Comparison of ENCODE assay signal across 22 mouse cellular contexts in the genomic region with DNA sequence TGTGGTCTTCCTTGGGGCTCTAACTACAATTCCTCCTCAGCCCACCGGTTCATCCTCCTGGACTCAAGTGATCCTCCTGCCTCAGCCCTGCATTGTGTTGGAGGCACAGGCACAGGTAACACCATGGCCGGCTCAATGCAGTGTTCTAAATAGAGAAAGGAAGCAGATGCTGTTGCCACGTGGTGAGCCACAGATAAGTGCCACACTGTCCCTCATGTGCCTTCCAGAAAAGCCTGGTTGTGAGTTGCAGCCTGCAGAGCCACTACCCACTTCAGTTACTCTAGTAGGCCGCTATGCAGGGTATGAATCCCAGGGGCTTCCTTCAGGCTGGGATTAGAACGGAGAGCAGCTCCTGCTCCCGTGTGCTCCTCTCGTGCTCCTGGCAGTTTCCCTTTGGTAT. TPM values are rescaled to one million over a fixed set of nuclear protein-coding genes. Genes with fewer than 3 reads are reported as not detected.
DNase-seq lines count a peak whose midpoint lies in the region; ATAC-seq and TF ChIP-seq lines count a peak whose summit lies in the region.
"Had no signal": no experiment of that assay in that cellular context is flagged by ENCODE, and none has a peak within 500 bp of the region (broad histone marks: within the 10 kb centered on the region; RNA-seq: fewer than 3 reads in every experiment).

No protein-coding gene starts in this region.

- no peaks in the 10 kb centered on the region for H3K36me3 ChIP-seq in megakaryocyte, embryonic 14.5 days (replicated peaks; ENCODE audit: low read length)
- H3K36me3 ChIP-seq in CH12.LX (replicated peaks in 1 of 2; ENCODE audit: control insufficient read depth in 1 of 2, insufficient read depth in 1 of 2, low read length in 1 of 2): peaks cover 3 to 28% of the 10 kb centered on the region in 2 experiments
- H3K36me3 ChIP-seq in MEL (ENCODE audit: control insufficient read depth in 1 of 2, insufficient read depth in 2 of 2, low read length in 2 of 2): no peaks in the 10 kb centered on the region
- H3K36me3 ChIP-seq: G1E had no signal

- no peaks in the 10 kb centered on the region for H3K79me2 ChIP-seq in CH12.LX (replicated peaks; ENCODE audit: control insufficient read depth, extremely low read depth, insufficient read depth, poor library complexity, severe bottlenecking)
- H3K79me2 ChIP-seq in MEL (ENCODE audit: control insufficient read depth, insufficient read depth, low read length, poor library complexity): no peaks in the 10 kb centered on the region

- DNase-seq in CH12.LX (ENCODE audit: extremely low read depth): peak; percentile 56
- no peak for DNase-seq in MEL (ENCODE audit: low read depth, low spot score)
- no peak for DNase-seq in left cerebral cortex, postnatal 10 days (ENCODE audit: extremely low spot score in 1 of 2, low spot score in 2 of 2)
- no peak for DNase-seq in left cerebral cortex, postnatal 25 days (ENCODE audit: low spot score in 2 of 2)
- DNase-seq: adrenal gland, adult 2 months; adrenal gland, adult 8-10 months; adrenal gland, postnatal 10 days; adrenal gland, postnatal 14 days; adrenal gland, postnatal 25 days; adrenal gland, postnatal 36 days; B cell, adult 2 months; cerebellum, adult 11 months; cerebellum, adult 11-12 months; cerebellum, adult 18-20 months; cerebellum, adult 2 months; cerebellum, adult 8-10 months had no signal

- H3K9ac ChIP-seq in CH12.LX (ENCODE audit: insufficient read depth, low read depth): peak overlapping the region; percentile 21; the same call in 1 of the 2 replicates
- no peak overlapping the region for H3K9ac ChIP-seq in MEL (ENCODE audit: control insufficient read depth, low read depth, low read length, poor library complexity, severe bottlenecking)

- H3K27ac ChIP-seq in CH12.LX (ENCODE audit: insufficient read depth, low read depth): peak overlapping the region; percentile 7; the same call in 1 of the 2 replicates
- H3K27ac ChIP-seq in MEL (ENCODE audit: control insufficient read depth, low read depth, low read length): no peak overlapping the region

- dilution Hi-C loops in CH12.LX (cut with MboI; ENCODE audit: extremely low pct_ligation_motif_present, extremely low pct_unique_long_range_greater_than_20kb, low sequenced_read_pairs): no loop called here

- TF ChIP-seq RAD21 in CH12.LX (IDR thresholded peaks at IDR 0.05; ENCODE audit: low read depth, low read length) (no peak), MEL (IDR thresholded peaks at IDR 0.05; ENCODE audit: low read depth, low read length) (no peak)

- ATAC-seq in megakaryocyte, adult 5-6 weeks (ENCODE audit: poor library complexity, severe bottlenecking): no peak
- ATAC-seq: activated CD4-positive, CD25-positive, alpha-beta regulatory T cell, adult 4 months; CD4-positive, CD25-positive, alpha-beta regulatory T cell, adult 4 months; Patski had no signal

- peaks cover 6% of the 10 kb centered on the region for H3K27me3 ChIP-seq in megakaryocyte, embryonic 14.5 days (replicated peaks)
- no peaks in the 10 kb centered on the region for H3K27me3 ChIP-seq in CH12.LX (replicated peaks)
- peaks cover under 1 to 3% of the 10 kb centered on the region in 2 experiments; a peak in 3 of 4 replicates for H3K27me3 ChIP-seq in MEL (ENCODE audit: control insufficient read depth in 1 of 2, insufficient read depth in 2 of 2, low read length in 2 of 2)
- H3K27me3 ChIP-seq: Patski had no signal

- TF ChIP-seq CTCF in CH12.LX (conservative IDR thresholded peaks at IDR 0.05 in 1 of 2, IDR thresholded peaks at IDR 0.05 in 1 of 2; ENCODE audit: low read depth in 2 of 2, low read length in 2 of 2): no peak
- TF ChIP-seq CTCF in MEL (IDR thresholded peaks at IDR 0.05 in 2 of 3, conservative IDR thresholded peaks at IDR 0.05 in 1 of 3; ENCODE audit: control insufficient read depth in 1 of 3, insufficient read depth in 1 of 3, low read depth in 2 of 3, low read length in 3 of 3, poor library complexity in 1 of 3, severe bottlenecking in 1 of 3): no peak

- peak overlapping the region; percentile 40 for H3K4me3 ChIP-seq in megakaryocyte, embryonic 14.5 days (replicated peaks)
- H3K4me3 ChIP-seq in CH12.LX (replicated peaks in 1 of 3; ENCODE audit: low read depth in 2 of 3, low read length in 2 of 3, poor library complexity in 1 of 3) (peak overlapping the region; percentile 21 to 68 (median 53)), MEL (ENCODE audit: control insufficient read depth in 1 of 2, insufficient read depth in 1 of 2, low read depth in 2 of 2, low read length in 2 of 2) (no peak overlapping the region)

- peaks cover 24% of the 10 kb centered on the region for H3K4me1 ChIP-seq in megakaryocyte, embryonic 14.5 days
- H3K4me1 ChIP-seq in CH12.LX (ENCODE audit: control insufficient read depth in 1 of 2, insufficient read depth in 2 of 2) (peaks cover 4 to 38% of the 10 kb centered on the region in 2 experiments; a peak in 2 of 4 replicates), MEL (ENCODE audit: control insufficient read depth in 1 of 2, insufficient read depth in 2 of 2, low read length in 2 of 2) (peaks cover 0 to 7% of the 10 kb centered on the region in 2 experiments; a peak in 1 of 4 replicates)

- TF ChIP-seq EP300 in CH12.LX (IDR thresholded peaks at IDR 0.05; ENCODE audit: low read length) (no peak), MEL (IDR thresholded peaks at IDR 0.05; ENCODE audit: low read depth in 1 of 2, low read length in 2 of 2) (no peak)

- peak overlapping the region; percentile 62 for H3K4me2 ChIP-seq in CH12.LX (ENCODE audit: insufficient read depth, low read depth, poor library complexity, severe bottlenecking)

- peak; percentile 35; the same call in 1 of the 2 replicates for TF ChIP-seq POLR2A in CH12.LX (IDR thresholded peaks at IDR 0.05; ENCODE audit: low read depth, low read length)
- TF ChIP-seq POLR2A in MEL (IDR thresholded peaks at IDR 0.05; ENCODE audit: control insufficient read depth in 1 of 2, insufficient read depth in 1 of 2, low read depth in 1 of 2, low read length in 2 of 2, poor library complexity in 1 of 2): no peak

- in situ Hi-C loops in CH12.LX (cut with MboI; ENCODE audit: low pct_ligation_motif_present, low pct_unique_long_range_greater_than_20kb, low sequenced_read_pairs): no loop called here

- H3K9me3 ChIP-seq in megakaryocyte, embryonic 14.5 days: no peaks in the 10 kb centered on the region; the same call in 1 of the 2 replicates
- H3K9me3 ChIP-seq in CH12.LX (replicated peaks; ENCODE audit: low read length): no peaks in the 10 kb centered on the region
- no peaks in the 10 kb centered on the region for H3K9me3 ChIP-seq in MEL (replicated peaks; ENCODE audit: insufficient read depth, low read length)
- H3K9me3 ChIP-seq: G1E had no signal

- intact Hi-C loops in left cerebral cortex, postnatal 10 days (cut with DNase I): no loop called here
- intact Hi-C loops in left cerebral cortex, postnatal 25 days (cut with DNase I): no loop called here

TF ChIP-seq in CH12.LX, 34 proteins besides CTCF, POLR2A, EP300 and RAD21 (continues in another document):
- TF ChIP-seq BHLHE40 (IDR thresholded peaks at IDR 0.05; ENCODE audit: low read depth, low read length) (peak; percentile 60), ETS1 (conservative IDR thresholded peaks at IDR 0.05; ENCODE audit: low read depth, low read length) (no peak), CHD1 (IDR thresholded peaks at IDR 0.05; ENCODE audit: low read depth, low read length) (no peak), MYC (IDR thresholded peaks at IDR 0.05; ENCODE audit: low read depth, low read length) (peak; percentile 96), JUND (conservative IDR thresholded peaks at IDR 0.05; ENCODE audit: low read depth, low read length) (no peak), MEF2A (IDR thresholded peaks at IDR 0.05; ENCODE audit: borderline replicate concordance, low read depth, low read length) (no peak), NELFE (IDR thresholded peaks at IDR 0.05; ENCODE audit: low read depth, low read length) (no peak), ZNF384 (IDR thresholded peaks at IDR 0.05; ENCODE audit: low read depth, low read length) (no peak)

TF ChIP-seq in MEL, 35 proteins besides CTCF, POLR2A, EP300 and RAD21:
- TF ChIP-seq ZMIZ1 (IDR thresholded peaks at IDR 0.05; ENCODE audit: low read depth, low read length) (no peak), CHD1 (IDR thresholded peaks at IDR 0.05; ENCODE audit: low read depth, low read length) (no peak), TCF12 (IDR thresholded peaks at IDR 0.05; ENCODE audit: low read depth, low read length) (no peak), MAX (IDR thresholded peaks at IDR 0.05; ENCODE audit: low read length) (peak; percentile 34; the same call in 1 of the 2 replicates)

RNA-seq across cellular contexts. Expression of gene Maea, which starts 23.1 kb away (rescaled TPM):
- polyA plus RNA-seq in megakaryocyte, embryonic 14.5 days (2012; ENCODE audit: insufficient read depth, low replicate concordance): 43.7 and 134 TPM in 2 replicates
- total RNA-seq in megakaryocyte, adult 5-6 weeks (2015): 43.3 and 45.9 TPM in 2 replicates
- total RNA-seq in megakaryocyte, adult 5-6 weeks (2017): 239 and 253 TPM in 2 replicates
- total RNA-seq in CH12.LX (2012; rRNA removed) (75.0 and 76.9 TPM in 2 replicates), CH12.LX (2014; rRNA removed) (75.5 and 91.4 TPM in 2 replicates), MEL (2012; rRNA removed) (140 and 151 TPM in 2 replicates)
- polyA plus RNA-seq in CH12.LX (2012; ENCODE audit: insufficient read length, low read depth) (94.2 and 96.2 TPM in 2 replicates), MEL (2012; ENCODE audit: insufficient read depth in 1 of 2, insufficient read length in 2 of 2, low read depth in 1 of 2, low replicate concordance in 2 of 2, missing spikeins in 1 of 2) (100 to 1,000 TPM in 1 of 2 experiments, not detected in 1; 224 TPM)
- 10 to 100 TPM; 81.9 to 90.3 TPM for total RNA-seq in left cerebral cortex, postnatal 10 days (2021)
- total RNA-seq in left cerebral cortex, postnatal 25 days (2021): 100 to 1,000 TPM in 1 of 2 experiments, 10 to 100 TPM in 1; 90.8 to 100 TPM

RNA-seq across cellular contexts. Expression of gene Ctbp1, which starts 37.4 kb away (rescaled TPM):
- 321 and 333 TPM in 2 replicates for polyA plus RNA-seq in megakaryocyte, embryonic 14.5 days (2012; ENCODE audit: insufficient read depth, low replicate concordance)
- total RNA-seq in megakaryocyte, adult 5-6 weeks (2015): 103 and 120 TPM in 2 replicates
- total RNA-seq in megakaryocyte, adult 5-6 weeks (2017): 103 and 127 TPM in 2 replicates
- total RNA-seq in CH12.LX (2012; rRNA removed) (173 and 187 TPM in 2 replicates), CH12.LX (2014; rRNA removed) (101 and 109 TPM in 2 replicates), MEL (2012; rRNA removed) (413 and 443 TPM in 2 replicates)
- polyA plus RNA-seq in CH12.LX (2012; ENCODE audit: insufficient read length, low read depth) (167 and 188 TPM in 2 replicates), MEL (2012; ENCODE audit: insufficient read depth in 1 of 2, insufficient read length in 2 of 2, low read depth in 1 of 2, low replicate concordance in 2 of 2, missing spikeins in 1 of 2) (100 to 1,000 TPM; 353 to 595 TPM)
- 100 to 1,000 TPM; 275 to 299 TPM for total RNA-seq in left cerebral cortex, postnatal 10 days (2021)
- total RNA-seq in left cerebral cortex, postnatal 25 days (2021): 100 to 1,000 TPM; 281 to 299 TPM

Comparison
In these comparisons a context has a peak if more than half of its experiments do, and no peak if none do; other contexts are left out.
1. H3K4me3 ChIP-seq: peak in megakaryocyte, embryonic 14.5 days (single experiment) and CH12.LX (3 of 3); none in MEL (0 of 2).